Mouse (Mus musculus) MEL (cell line): Measurements from ENCODE around the gene Plbd1.

Experiments
- CTCF ChIP-seq, 3 experiments: IDR thresholded peaks in 2 of 3; conservative IDR thresholded peaks in 1 of 3; 2 replicates each; pipeline ENCODE4 v1.5.1; 2011 to 2012; ENCODE audit warnings: low read length in 3 of 3, low read depth in 2 of 3, mild to moderate bottlenecking in 2 of 3, improper control_type of control experiment in 1 of 3, inconsistent platforms in 1 of 3, mixed read lengths in 1 of 3, moderate library complexity in 1 of 3; ENCODE audit not compliant: control insufficient read depth in 1 of 3, insufficient read depth in 1 of 3, poor library complexity in 1 of 3, severe bottlenecking in 1 of 3
- GATA1 ChIP-seq: IDR thresholded peaks from 2 replicates; pipeline ENCODE4 v1.6.1; 2011; ENCODE audit warnings: low read depth, low read length, improper control_type of control experiment
- MAX ChIP-seq: IDR thresholded peaks from 2 replicates; pipeline ENCODE4 v1.6.1; 2011; ENCODE audit warnings: low read length, improper control_type of control experiment
- MEF2A ChIP-seq: IDR thresholded peaks from 2 replicates; pipeline ENCODE4 v1.6.1; 2014; ENCODE audit warnings: low read depth, mild to moderate bottlenecking, inconsistent platforms, low read length, improper control_type of control experiment; ENCODE audit not compliant: poor library complexity, insufficient replicate concordance, severe bottlenecking; ENCODE audit errors: extremely low read depth
- ZNF384 ChIP-seq: IDR thresholded peaks from 2 replicates; pipeline ENCODE4 v1.6.1; 2012; ENCODE audit warnings: low read depth, mild to moderate bottlenecking, inconsistent platforms, low read length, improper control_type of control experiment

DNA sequence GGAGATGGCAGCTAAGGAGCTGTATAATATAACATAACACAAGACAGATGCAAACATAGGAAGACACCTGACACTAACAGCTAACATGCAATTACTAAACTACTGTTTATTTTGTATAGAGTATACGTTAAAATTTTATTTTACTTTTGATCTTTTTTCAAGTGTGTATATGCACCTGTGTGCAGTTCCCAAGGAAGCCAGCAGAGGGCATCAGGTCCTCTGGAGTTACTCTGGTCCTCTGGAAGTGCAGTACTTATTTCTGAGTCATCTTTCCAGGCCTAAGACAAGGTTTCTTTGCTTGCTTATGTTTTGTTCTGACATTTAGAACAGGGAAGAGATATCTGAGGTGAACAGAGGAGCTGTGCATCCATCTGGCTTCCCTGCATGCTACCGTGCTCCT, 17.6 kb downstream of the Plbd1 start:
- TF ChIP-seq CTCF (IDR thresholded peaks at IDR 0.05 in 2 of 3, conservative IDR thresholded peaks at IDR 0.05 in 1 of 3; ENCODE audit: control insufficient read depth in 1 of 3, insufficient read depth in 1 of 3, low read depth in 2 of 3, low read length in 3 of 3, poor library complexity in 1 of 3, severe bottlenecking in 1 of 3) (peak; percentile 49 to 56 (median 56)), MEF2A (no peak), ZNF384 (no peak), GATA1 (no peak), MAX (no peak)
